Mouse (Mus musculus) neural tube, embryonic 10.5 days (tissue): ENCODE results near the gene Gm14322.
A peak's percentile ranks its signal among the peaks of the same experiment; 100 is the strongest.
"Not testable (repeated sequence)": the region's sequence is repeated elsewhere in the genome, so short reads cannot be mapped to it uniquely, and the experiment has no call there.

ENCODE experiments used
- DNase-seq: peaks from one replicate; pipeline ENCODE4 v3.0.0-alpha.2; 2017; ENCODE audit warnings: low spot score; ENCODE audit errors: extremely low spot score

Gm14322 gene

GRCm38 (mm10) chr2:177758941-177759558 is at the start of gene Gm14322:
Gm14322 (plus strand) TSS chr2:177759288.
- peak; percentile 10 for DNase-seq

GRCm38 (mm10) chr2:177741487-177741886 is 17.6 kb upstream of the Gm14322 start:
- DNase-seq, result not testable (repeated sequence)

GRCm38 (mm10) chr2:177787351-177787750 is 28.3 kb downstream of the Gm14322 start:
- not testable (repeated sequence) for DNase-seq

GRCm38 (mm10) chr2:177806170-177806569 is 47.1 kb downstream of the Gm14322 start:
- not testable (repeated sequence) for DNase-seq
